Mouse (Mus musculus): ENCODE data around the gene Irak4. TPM values are rescaled to one million over a fixed set of nuclear protein-coding genes. Genes with fewer than 3 reads are reported as not detected.

Gene Irak4
- polyA plus RNA-seq, 1 experiment from 2014 or later = 2.1 TPM

GRCm38 (mm10) chr15:94568496-94569182 is 25.2 kb downstream of the Irak4 start:
- H3K27ac ChIP-seq = no peak overlapping the region
- H3K36me3 ChIP-seq = no peaks in the 10 kb centered on the region
- H3K4me2 ChIP-seq (replicated peaks) = no peak overlapping the region
- no peaks in the 10 kb centered on the region for H3K27me3 ChIP-seq
- WGBS = 89% methylated on average over 10 of the region's 10 CpGs
- no peaks in the 10 kb centered on the region for H3K9me3 ChIP-seq
- ATAC-seq = no peak
- H3K4me3 ChIP-seq (replicated peaks) = no peak overlapping the region
- H3K4me1 ChIP-seq (replicated peaks) = no peaks in the 10 kb centered on the region
- no peak overlapping the region for H3K9ac ChIP-seq (replicated peaks)

GRCm38 (mm10) chr15:94571501-94571900 is 28.1 kb downstream of the Irak4 start:
- Histone ChIP-seq H3K27ac (no peak overlapping the region), H3K4me2 (replicated peaks) (no peak overlapping the region), H3K9me3 (no peaks in the 10 kb centered on the region), H3K4me1 (replicated peaks) (no peaks in the 10 kb centered on the region), H3K4me3 (replicated peaks) (no peak overlapping the region), H3K27me3 (no peaks in the 10 kb centered on the region), H3K36me3 (no peaks in the 10 kb centered on the region), H3K9ac (replicated peaks) (no peak overlapping the region)
- WGBS = 85% methylated on average over 4 of the region's 4 CpGs
- ATAC-seq = no peak

- 64% methylated on average over 8 of the region's 8 CpGs for WGBS
- Histone ChIP-seq H3K4me3 (replicated peaks) (no peak overlapping the region), H3K9me3 (no peaks in the 10 kb centered on the region), H3K4me2 (replicated peaks) (no peak overlapping the region), H3K27ac (no peak overlapping the region), H3K9ac (replicated peaks) (no peak overlapping the region), H3K36me3 (no peaks in the 10 kb centered on the region), H3K27me3 (no peaks in the 10 kb centered on the region), H3K4me1 (replicated peaks) (no peaks in the 10 kb centered on the region)
- ATAC-seq = no peak
Measured at GRCm38 (mm10) chr15:94572746-94573145, 29.3 kb downstream of the Irak4 start.

GRCm38 (mm10) chr15:94574566-94575268 is 31.3 kb downstream of the Irak4 start:
- no peak overlapping the region for H3K9ac ChIP-seq (replicated peaks)
- H3K27ac ChIP-seq = no peak overlapping the region
- H3K27me3 ChIP-seq = no peaks in the 10 kb centered on the region
- no peaks in the 10 kb centered on the region for H3K9me3 ChIP-seq
- ATAC-seq = no peak
- no peak overlapping the region for H3K4me2 ChIP-seq (replicated peaks)
- 80% methylated on average over 4 of the region's 4 CpGs for WGBS
- H3K4me3 ChIP-seq (replicated peaks) = no peak overlapping the region
- no peaks in the 10 kb centered on the region for H3K4me1 ChIP-seq (replicated peaks)
- peaks cover 13% of the 10 kb centered on the region for H3K36me3 ChIP-seq

- Histone ChIP-seq H3K4me2 (replicated peaks) (no peak overlapping the region), H3K9ac (replicated peaks) (no peak overlapping the region), H3K27ac (no peak overlapping the region), H3K4me1 (replicated peaks) (peaks cover 5% of the 10 kb centered on the region; the same call in 1 of the 2 replicates), H3K36me3 (peaks cover 73% of the 10 kb centered on the region), H3K4me3 (replicated peaks) (no peak overlapping the region), H3K27me3 (no peaks in the 10 kb centered on the region), H3K9me3 (no peaks in the 10 kb centered on the region)
- 65% methylated on average over 7 of the region's 7 CpGs for WGBS
- no peak for ATAC-seq
Measured at GRCm38 (mm10) chr15:94582000-94582593, 38.7 kb downstream of the Irak4 start.

GRCm38 (mm10) chr15:94583153-94583552 is 39.7 kb downstream of the Irak4 start:
- Histone ChIP-seq H3K4me2 (replicated peaks) (no peak overlapping the region), H3K9me3 (no peaks in the 10 kb centered on the region), H3K36me3 (peaks cover 71% of the 10 kb centered on the region), H3K9ac (replicated peaks) (no peak overlapping the region), H3K4me3 (replicated peaks) (no peak overlapping the region), H3K27ac (no peak overlapping the region), H3K27me3 (no peaks in the 10 kb centered on the region), H3K4me1 (replicated peaks) (peaks cover 11% of the 10 kb centered on the region)
- 93% methylated on average over 10 of the region's 10 CpGs for WGBS
- no peak for ATAC-seq

GRCm38 (mm10) chr15:94584738-94585137 is 41.3 kb downstream of the Irak4 start:
- Histone ChIP-seq H3K9ac (replicated peaks) (no peak overlapping the region), H3K36me3 (peaks cover 60% of the 10 kb centered on the region), H3K4me1 (replicated peaks) (peaks cover 21% of the 10 kb centered on the region), H3K4me3 (replicated peaks) (no peak overlapping the region), H3K9me3 (no peaks in the 10 kb centered on the region), H3K27ac (no peak overlapping the region), H3K4me2 (replicated peaks) (no peak overlapping the region), H3K27me3 (no peaks in the 10 kb centered on the region)
- no peak for ATAC-seq
- 88% methylated on average over 4 of the region's 4 CpGs for WGBS

- Histone ChIP-seq H3K4me2 (replicated peaks) (peak overlapping the region; percentile 20; the same call in 1 of the 2 replicates), H3K4me1 (replicated peaks) (peaks cover 21% of the 10 kb centered on the region), H3K9ac (replicated peaks) (no peak overlapping the region), H3K4me3 (replicated peaks) (peak overlapping the region; percentile 93; the same call in 1 of the 2 replicates), H3K36me3 (peaks cover 29% of the 10 kb centered on the region), H3K27me3 (no peaks in the 10 kb centered on the region), H3K27ac (no peak overlapping the region), H3K9me3 (no peaks in the 10 kb centered on the region)
- no peak for ATAC-seq
- 92% methylated on average over 9 of the region's 9 CpGs for WGBS
Measured at GRCm38 (mm10) chr15:94587826-94588715, 44.6 kb downstream of the Irak4 start.

GRCm38 (mm10) chr15:94589219-94590075 is 46.0 kb downstream of the Irak4 start, which contains the start of gene Twf1:
Gene Twf1, minus strand, starts transcription at chr15:94589889.
- H3K27me3 ChIP-seq = no peaks in the 10 kb centered on the region
- under 1% methylated on average over 54 of the region's 70 CpGs for WGBS
- ATAC-seq = peak; percentile 100
- peak within 1 kb of the TSS; percentile 93 for H3K4me3 ChIP-seq (replicated peaks)
- peak within 1 kb of the TSS; percentile 97 for H3K9ac ChIP-seq (replicated peaks)
- peaks cover 21% of the 10 kb centered on the region for H3K4me1 ChIP-seq (replicated peaks)
- peak within 1 kb of the TSS; percentile 86 for H3K27ac ChIP-seq
- peaks cover 16% of the 10 kb centered on the region for H3K36me3 ChIP-seq
- no peaks in the 10 kb centered on the region for H3K9me3 ChIP-seq
- H3K4me2 ChIP-seq (replicated peaks) = peak within 1 kb of the TSS; percentile 74

GRCm38 (mm10) chr15:94590083-94590482 is 46.6 kb downstream of the Irak4 start:
- Histone ChIP-seq H3K4me2 (replicated peaks) (peak overlapping the region; percentile 50), H3K27ac (no peak overlapping the region), H3K4me3 (replicated peaks) (peak overlapping the region; percentile 93), H3K27me3 (no peaks in the 10 kb centered on the region), H3K9me3 (no peaks in the 10 kb centered on the region), H3K4me1 (replicated peaks) (peaks cover 21% of the 10 kb centered on the region), H3K36me3 (peaks cover 9% of the 10 kb centered on the region), H3K9ac (replicated peaks) (peak overlapping the region; percentile 44; the same call in 1 of the 2 replicates)
- no peak for ATAC-seq
- 13% methylated on average over 8 of the region's 8 CpGs for WGBS

GRCm38 (mm10) chr15:94591356-94591755 is 47.9 kb downstream of the Irak4 start:
- Histone ChIP-seq H3K4me3 (replicated peaks) (no peak overlapping the region), H3K9ac (replicated peaks) (no peak overlapping the region), H3K9me3 (no peaks in the 10 kb centered on the region), H3K27ac (no peak overlapping the region), H3K4me2 (replicated peaks) (no peak overlapping the region), H3K36me3 (0 out of 2 replicates have a peak, but pooled peaks cover 2% of the 10 kb centered on the region), H3K27me3 (no peaks in the 10 kb centered on the region), H3K4me1 (replicated peaks) (peaks cover 19% of the 10 kb centered on the region)
- WGBS = 92% methylated on average over 4 of the region's 4 CpGs
- no peak for ATAC-seq

Data from midbrain, embryonic 13.5 days (tissue).